Mouse (Mus musculus) layer of hippocampus, postnatal 14 days (tissue): ENCODE measurements around the gene Cldn15. TPM values are rescaled to one million over a fixed set of nuclear protein-coding genes. Genes with fewer than 3 reads are reported as not detected.
A peak's percentile ranks its signal among the peaks of the same experiment; 100 is the strongest.

Source experiments
- DNase-seq, 2 experiments: peaks; one replicate each; pipeline ENCODE4 v3.0.0; 2021 to 2022; ENCODE audit warnings: low spot score in 2 of 2, mixed read lengths in 1 of 2
- microRNA-seq, 2 experiments: library from miRNA; unstranded; fragments of <30 nt; microRNA quantifications; one replicate each; pipeline ENCODE4 v1.2.0; 2021
- total RNA-seq, 2 experiments: library from RNA; stranded (reverse); gene quantifications; 2 replicates each; pipeline ENCODE4 v1.2.3; 2021

The Cldn15 gene
- total RNA-seq, 2 experiments from 2014 or later: 0.28 TPM; not detected in 1

- DNase-seq: no peak
These were observed 13.3 kb downstream of the Cldn15 start for GRCm38 (mm10) chr5:136979762-136980161.

GRCm38 (mm10) chr5:136980974-136981373, 14.6 kb downstream of the Cldn15 start:
- no peak for DNase-seq

DNA sequence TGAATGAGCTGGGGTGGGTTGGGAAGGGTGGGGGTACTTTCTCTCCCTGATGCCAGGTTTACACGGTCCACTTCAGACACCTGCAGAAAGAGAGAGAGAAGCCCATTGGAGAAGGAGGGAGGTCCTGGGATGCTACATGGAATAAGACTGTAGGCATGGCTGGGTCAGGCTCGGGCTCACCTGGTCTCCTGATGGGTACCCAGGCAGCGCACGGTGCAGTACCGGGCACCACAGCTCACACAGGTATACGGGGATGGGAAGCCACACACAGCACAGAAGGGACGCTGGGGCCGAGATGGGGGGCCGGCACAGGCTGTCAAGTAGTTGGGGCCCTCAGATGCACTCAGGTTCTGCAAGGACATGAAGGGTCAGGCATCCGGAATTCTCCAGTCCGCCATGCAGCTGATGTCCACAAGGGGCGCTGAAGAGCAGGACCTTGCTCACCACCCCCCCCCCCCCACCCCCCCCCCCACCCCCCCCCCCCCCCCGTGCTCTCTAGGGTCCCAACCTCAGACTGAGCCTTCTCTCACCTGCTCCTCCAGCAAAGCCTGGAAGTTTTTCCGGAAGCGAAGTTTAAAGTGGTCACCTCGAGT, 16.0 kb downstream of the Cldn15 start:
- no peak for DNase-seq

DNA sequence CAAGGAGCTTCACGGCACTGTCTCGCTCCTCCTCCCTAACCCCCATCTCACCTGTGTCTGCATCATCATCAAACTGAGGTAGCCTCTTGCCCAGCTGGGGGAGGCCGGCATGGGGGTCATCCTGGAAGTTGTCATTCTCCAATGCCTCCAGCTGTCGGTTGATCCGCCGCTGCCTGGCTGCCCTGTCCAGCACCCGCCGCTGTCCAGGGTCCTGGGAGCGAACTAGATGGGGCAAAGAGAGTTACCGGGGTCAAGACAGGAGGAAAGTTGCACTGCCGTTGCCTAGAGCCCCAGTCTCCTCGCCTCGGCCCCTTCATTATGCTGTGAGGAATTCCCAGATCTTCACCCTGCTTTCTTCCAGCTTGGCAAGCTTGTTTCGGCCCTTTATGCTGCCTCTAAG, 18.4 kb downstream of the Cldn15 start:
- DNase-seq: no peak

- DNase-seq: peak; percentile 92 to 98
These were observed 20.3 kb downstream of the Cldn15 start, which contains the start of gene Plod3 for GRCm38 (mm10) chr5:136986695-136987137. TSS of gene Plod3 (plus strand) at chr5:136987019.

- peak in 1 of 2 experiments; percentile 77 for DNase-seq
These were observed 20.9 kb downstream of the Cldn15 start for GRCm38 (mm10) chr5:136987138-136987933.

GRCm38 (mm10) chr5:136987934-136988271, 21.5 kb downstream of the Cldn15 start, which contains the start of gene Znhit1:
TSS of gene Znhit1 (minus strand) at chr5:136988021.
- DNase-seq: no peak

GRCm38 (mm10) chr5:136988420-136988819, 22.0 kb downstream of the Cldn15 start:
- peak; percentile 43 to 57 for DNase-seq

GRCm38 (mm10) chr5:136989801-136990200, 23.4 kb downstream of the Cldn15 start:
- DNase-seq: no peak

GRCm38 (mm10) chr5:136999449-136999848, 33.0 kb downstream of the Cldn15 start:
- DNase-seq: no peak

DNA sequence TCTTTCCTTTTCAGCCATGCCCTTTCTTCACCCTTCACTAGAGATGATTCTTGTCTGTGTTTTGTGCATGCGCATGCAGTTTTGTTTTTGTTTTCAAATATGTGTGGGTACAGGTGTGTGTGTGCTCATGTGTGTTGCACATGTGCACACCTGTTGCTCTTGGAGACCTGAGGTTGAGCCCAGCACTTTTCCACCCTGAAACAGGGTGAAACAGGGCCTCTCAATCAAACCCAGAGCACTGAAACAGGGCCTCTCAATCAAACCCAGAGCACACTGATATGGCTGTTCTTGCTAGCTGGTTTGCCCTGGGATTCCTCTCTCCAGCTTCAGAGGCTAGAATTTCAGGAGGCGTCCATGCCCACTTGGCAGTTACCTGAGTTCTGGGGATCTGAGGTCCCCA, 34.2 kb downstream of the Cldn15 start:
- DNase-seq: no peak

- DNase-seq: no peak
These were observed 40.9 kb downstream of the Cldn15 start for GRCm38 (mm10) chr5:137007276-137007675.

DNA sequence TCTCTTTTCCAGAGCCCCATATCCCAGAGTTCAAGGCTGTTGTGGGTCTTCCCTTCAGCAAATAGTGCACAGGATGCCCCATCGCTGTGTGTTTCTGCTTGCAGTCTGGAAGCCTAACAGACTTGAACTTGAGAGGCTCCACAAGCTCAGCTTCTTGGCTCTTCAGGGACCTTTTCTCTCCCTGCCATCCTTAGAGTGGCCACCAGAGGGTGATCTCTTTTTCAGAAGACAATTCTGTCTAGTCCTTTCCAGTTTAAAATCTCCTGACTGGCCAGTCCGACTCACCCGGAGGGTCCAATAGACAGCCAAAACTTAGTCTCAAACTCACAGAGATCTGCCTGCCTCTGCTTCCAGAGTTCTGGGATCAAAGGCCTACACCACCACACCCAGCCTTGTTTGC, 43.6 kb downstream of the Cldn15 start:
- no peak for DNase-seq

- DNase-seq: no peak
These were observed 46.1 kb downstream of the Cldn15 start for GRCm38 (mm10) chr5:137012401-137012950.

DNA sequence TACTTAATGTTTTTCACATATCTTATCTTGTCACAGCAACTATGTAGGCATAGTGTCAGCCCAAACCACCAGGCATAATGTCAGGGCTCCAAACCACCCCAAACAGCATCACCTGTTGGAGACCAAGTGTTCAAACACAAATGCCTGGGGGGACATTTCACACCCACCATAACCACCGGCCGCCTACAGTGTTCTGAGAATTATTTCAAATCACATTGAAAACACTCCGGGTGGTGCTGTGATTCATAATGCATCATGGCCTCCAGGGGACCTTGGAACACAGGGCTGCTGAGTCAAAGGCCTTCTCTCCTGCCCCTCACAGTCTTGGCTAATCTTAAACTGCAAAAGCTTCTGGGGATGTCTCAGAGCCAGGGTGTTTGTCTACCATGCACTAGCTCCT, 49.5 kb downstream of the Cldn15 start:
- no peak for DNase-seq

DNA sequence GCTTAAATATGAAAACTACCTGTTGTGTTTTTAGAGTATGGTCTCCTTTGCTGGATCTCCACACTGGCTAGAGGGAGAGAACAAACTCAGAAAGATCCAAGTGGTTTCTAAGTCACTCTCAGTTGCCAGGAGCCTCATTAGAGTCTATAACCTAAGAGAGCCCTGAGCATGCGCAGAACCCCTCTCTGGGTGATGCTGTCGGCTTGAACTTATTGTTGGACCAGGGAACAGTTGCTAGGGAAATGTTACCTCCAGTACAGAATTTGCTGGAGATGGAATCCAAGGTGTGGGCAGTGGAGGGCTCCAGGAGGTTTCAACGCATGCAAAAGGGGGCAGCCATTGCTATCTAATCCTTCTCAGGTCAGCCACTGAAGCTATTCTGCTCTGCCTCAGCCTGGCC, 57.9 kb downstream of the Cldn15 start:
- no peak for DNase-seq

DNA sequence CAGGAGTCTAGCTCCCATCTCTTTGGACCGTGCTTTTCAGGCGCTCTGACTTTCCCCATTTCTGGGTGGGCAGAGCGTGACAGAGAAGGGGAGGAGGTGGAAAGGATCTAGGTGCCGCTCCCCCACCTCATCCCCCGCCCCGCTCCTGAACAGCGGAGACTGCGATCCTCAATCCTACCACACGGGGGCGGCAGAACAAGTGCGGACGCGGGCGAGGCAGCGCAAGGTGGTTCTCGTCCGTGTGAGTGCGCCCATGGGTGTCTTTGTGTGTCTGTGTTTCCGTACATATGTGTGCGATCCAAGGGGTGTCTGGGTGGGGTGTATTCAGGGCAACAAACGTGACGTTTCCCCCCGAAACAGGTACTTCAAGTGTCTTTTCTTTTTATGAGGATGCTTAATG, 58.7 kb downstream of the Cldn15 start:
- peak; percentile 79 to 83 for DNase-seq

Small RNA genes within 50 kb of the gene (microRNA-seq; reads per million reads assigned to microRNA genes)
- gene Mir702: 264 to 304 reads per million in 2 experiments

Other genes with a start within 250 kb of the Cldn15 start
- 10 to 100 TPM; 12.0 to 13.8 TPM for gene Col26a1, start 83.4 kb upstream of the Cldn15 start, total RNA-seq
- gene Ift22, start 58.5 kb upstream of the Cldn15 start, total RNA-seq: 10 to 100 TPM; 78.3 to 99.5 TPM
- gene Fis1, start 13.3 kb upstream of the Cldn15 start, total RNA-seq: 100 to 1,000 TPM; 207 to 216 TPM
- 10 to 100 TPM; 40.9 to 42.2 TPM for gene Plod3, start 20.4 kb downstream of the Cldn15 start, total RNA-seq
- 10 to 100 TPM; 71.4 to 76.1 TPM for gene Znhit1, start 21.4 kb downstream of the Cldn15 start, total RNA-seq
- gene Vgf, start 59.8 kb downstream of the Cldn15 start, total RNA-seq: 100 to 1,000 TPM; 285 to 318 TPM
- gene Ap1s1, start 79.5 kb downstream of the Cldn15 start, total RNA-seq: 100 to 1,000 TPM; 231 to 235 TPM
- 1 to 10 TPM in 1 of 2 experiments, under 1 TPM in 1; 0.91 to 1.3 TPM for gene Serpine1, start 105.7 kb downstream of the Cldn15 start, total RNA-seq
- gene Trim56, start 149.6 kb downstream of the Cldn15 start, total RNA-seq: 1 to 10 TPM; 5.2 to 5.9 TPM
- not detected for gene Muc3, start 182.7 kb downstream of the Cldn15 start, total RNA-seq
- gene Muc3a, start 245.8 kb downstream of the Cldn15 start, total RNA-seq: 1 to 10 TPM; 4.5 to 5.7 TPM